1 mouse cellular context compared by ENCODE assay signal in the genomic region with DNA sequence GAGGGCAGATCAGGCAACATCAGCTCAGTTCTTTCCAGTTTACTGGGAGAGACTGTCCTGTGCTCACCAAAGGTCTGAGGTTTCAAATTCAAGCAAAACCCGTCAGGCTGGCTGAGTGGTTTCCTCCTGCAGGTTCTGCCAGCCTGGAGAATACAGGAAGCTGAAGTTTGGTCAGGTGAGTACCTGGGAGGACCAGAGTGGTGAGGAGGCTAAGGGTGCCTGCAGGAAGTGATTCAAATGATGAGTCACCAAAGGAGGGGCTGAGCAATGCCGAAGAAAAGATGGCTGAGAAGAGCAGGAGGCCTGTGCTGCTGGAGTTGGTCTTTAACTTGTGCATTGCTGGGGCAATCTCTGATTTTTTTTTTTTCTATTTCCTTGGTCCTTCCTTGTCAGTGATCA.
TF ChIP-seq lines count a peak whose summit lies in the region.

No protein-coding gene starts in this region.

TF ChIP-seq in CH12.LX, 34 proteins besides CTCF, POLR2A, EP300 and RAD21 (continued from another document):
- TF ChIP-seq MXI1 (IDR thresholded peaks at IDR 0.05; ENCODE audit: low read depth, low read length) (peak; percentile 58), ZNF384 (IDR thresholded peaks at IDR 0.05; ENCODE audit: low read depth, low read length) (peak; percentile 25; the same call in 1 of the 2 replicates), USF1 (IDR thresholded peaks at IDR 0.05; ENCODE audit: low read depth, low read length) (no peak), E2F4 (IDR thresholded peaks at IDR 0.05; ENCODE audit: insufficient replicate concordance, low read depth, low read length) (no peak), PAX5 (IDR thresholded peaks at IDR 0.05; ENCODE audit: low read length) (no peak), JUND (conservative IDR thresholded peaks at IDR 0.05; ENCODE audit: low read depth, low read length) (peak; percentile 72), TCF12 (IDR thresholded peaks at IDR 0.05; ENCODE audit: low read depth, low read length) (peak; percentile 65), NELFE (IDR thresholded peaks at IDR 0.05; ENCODE audit: low read depth, low read length) (peak; percentile 54), POLR2AphosphoS2 (IDR thresholded peaks at IDR 0.05; ENCODE audit: low read depth, low read length) (0 out of 2 replicates have a peak, but pooled peaks have one; percentile 39), MAFK (IDR thresholded peaks at IDR 0.05; ENCODE audit: insufficient replicate concordance, low read length) (peak; percentile 44; the same call in 1 of the 2 replicates), ELF1 (IDR thresholded peaks at IDR 0.05; ENCODE audit: low read depth, low read length) (peak; percentile 63), RCOR1 (conservative IDR thresholded peaks at IDR 0.05; ENCODE audit: low read depth, low read length) (0 out of 2 replicates have a peak, but pooled peaks have one; percentile 52), GABPA (IDR thresholded peaks at IDR 0.05; ENCODE audit: insufficient replicate concordance, low read depth, low read length) (no peak), CHD1 (IDR thresholded peaks at IDR 0.05; ENCODE audit: low read depth, low read length) (peak; percentile 84; the same call in 1 of the 2 replicates), NRF1 (IDR thresholded peaks at IDR 0.05; ENCODE audit: low read depth, low read length) (no peak), ETS1 (conservative IDR thresholded peaks at IDR 0.05; ENCODE audit: low read depth, low read length) (peak; percentile 80), ZC3H11A (IDR thresholded peaks at IDR 0.05; ENCODE audit: low read depth, low read length) (no peak), IRF4 (IDR thresholded peaks at IDR 0.05; ENCODE audit: low read depth, low read length) (peak; percentile 48; the same call in 1 of the 2 replicates), KAT2A (IDR thresholded peaks at IDR 0.05; ENCODE audit: insufficient replicate concordance, low read length) (no peak), MAZ (IDR thresholded peaks at IDR 0.05; ENCODE audit: low read depth, low read length) (no peak), HCFC1 (IDR thresholded peaks at IDR 0.05; ENCODE audit: low read depth, low read length) (peak; percentile 60), MYC (IDR thresholded peaks at IDR 0.05; ENCODE audit: low read depth, low read length) (peak; percentile 69; the same call in 1 of the 2 replicates), USF2 (conservative IDR thresholded peaks at IDR 0.05; ENCODE audit: low read depth, low read length) (no peak), ZKSCAN1 (IDR thresholded peaks at IDR 0.05; ENCODE audit: borderline replicate concordance, low read depth, low read length) (no peak), ZMIZ1 (IDR thresholded peaks at IDR 0.05; ENCODE audit: low read depth, low read length) (peak; percentile 40; the same call in 1 of the 2 replicates), TBP (conservative IDR thresholded peaks at IDR 0.05; ENCODE audit: low read depth, low read length) (peak; percentile 71; the same call in 1 of the 2 replicates), UBTF (IDR thresholded peaks at IDR 0.05; ENCODE audit: low read depth, low read length) (no peak), BHLHE40 (IDR thresholded peaks at IDR 0.05; ENCODE audit: low read depth, low read length) (peak; percentile 85), JUN (IDR thresholded peaks at IDR 0.05; ENCODE audit: insufficient read depth, low read depth, low read length) (peak; percentile 61), CHD2 (IDR thresholded peaks at IDR 0.05; ENCODE audit: low read length) (no peak), SIN3A (IDR thresholded peaks at IDR 0.05; ENCODE audit: low read length) (peak; percentile 52), MEF2A (IDR thresholded peaks at IDR 0.05; ENCODE audit: borderline replicate concordance, low read depth, low read length) (no peak), MAX (IDR thresholded peaks at IDR 0.05; ENCODE audit: low read length) (no peak)
